Mouse (Mus musculus): ENCODE measurements around the gene Gnmt. TPM values are rescaled to one million over a fixed set of nuclear protein-coding genes. Genes with fewer than 3 reads are reported as not detected.

Gene Gnmt
- polyA plus RNA-seq, 1 experiment from 2014 or later = 2.8 TPM

- Histone ChIP-seq H3K4me3 (replicated peaks) (peak overlapping the region; percentile 98), H3K36me3 (peaks cover 32% of the 10 kb centered on the region), H3K27ac (peak overlapping the region; percentile 80), H3K4me2 (peak overlapping the region; percentile 94), H3K9ac (peak overlapping the region; percentile 95), H3K9me3 (replicated peaks) (no peaks in the 10 kb centered on the region), H3K27me3 (no peaks in the 10 kb centered on the region), H3K4me1 (peaks cover 19% of the 10 kb centered on the region)
- peak; percentile 67 for ATAC-seq (replicated peaks; ENCODE audit: low FRiP score)
- WGBS = under 1% methylated on average over 76 of the region's 76 CpGs
Observed at GRCm38 (mm10) chr17:46711612-46712271, 17.2 kb downstream of the Gnmt start.

GRCm38 (mm10) chr17:46710959-46711597, 17.9 kb downstream of the Gnmt start, which contains the start of gene Pex6:
Gene Pex6 (plus strand): TSS chr17:46711463.
- peak within 1 kb of the TSS; percentile 98 for H3K4me3 ChIP-seq (replicated peaks)
- H3K27ac ChIP-seq = peak within 1 kb of the TSS; percentile 80
- peaks cover 26% of the 10 kb centered on the region for H3K36me3 ChIP-seq
- H3K4me2 ChIP-seq = peak within 1 kb of the TSS; percentile 94
- H3K9ac ChIP-seq = peak within 1 kb of the TSS; percentile 95
- no peaks in the 10 kb centered on the region for H3K9me3 ChIP-seq (replicated peaks)
- ATAC-seq (replicated peaks; ENCODE audit: low FRiP score) = peak; percentile 88
- H3K4me1 ChIP-seq = peaks cover 20% of the 10 kb centered on the region
- H3K27me3 ChIP-seq = no peaks in the 10 kb centered on the region
- WGBS = 7% methylated on average over 36 of the region's 36 CpGs

- Histone ChIP-seq H3K36me3 (no peaks in the 10 kb centered on the region), H3K27me3 (no peaks in the 10 kb centered on the region), H3K27ac (no peak overlapping the region), H3K9me3 (replicated peaks) (no peaks in the 10 kb centered on the region), H3K4me1 (peaks cover 41% of the 10 kb centered on the region), H3K9ac (no peak overlapping the region), H3K4me2 (no peak overlapping the region), H3K4me3 (replicated peaks) (no peak overlapping the region)
- WGBS = 91% methylated on average over 14 of the region's 14 CpGs
- ATAC-seq (replicated peaks; ENCODE audit: low FRiP score) = no peak
Observed at GRCm38 (mm10) chr17:46706375-46707089, 22.4 kb downstream of the Gnmt start.

- under 1% methylated on average over 48 of the region's 48 CpGs for WGBS
- peak; percentile 97 for ATAC-seq (replicated peaks; ENCODE audit: low FRiP score)
- peak within 1 kb of the TSS; percentile 94 for H3K9ac ChIP-seq
- H3K27me3 ChIP-seq = no peaks in the 10 kb centered on the region
- H3K4me1 ChIP-seq = peaks cover 40% of the 10 kb centered on the region
- H3K9me3 ChIP-seq (replicated peaks) = no peaks in the 10 kb centered on the region
- peak within 1 kb of the TSS; percentile 98 for H3K27ac ChIP-seq
- peak within 1 kb of the TSS; percentile 93 for H3K4me3 ChIP-seq (replicated peaks)
- H3K4me2 ChIP-seq = peak within 1 kb of the TSS; percentile 78
- 0 out of 2 replicates have a peak, but pooled peaks cover 7% of the 10 kb centered on the region for H3K36me3 ChIP-seq
Observed at GRCm38 (mm10) chr17:46704887-46705835, 23.8 kb downstream of the Gnmt start, which contains the start of gene Ppp2r5d. Gene Ppp2r5d (minus strand): TSS chr17:46705111.

- H3K27ac ChIP-seq = peak overlapping the region; percentile 98
- ATAC-seq (replicated peaks; ENCODE audit: low FRiP score) = peak; percentile 89
- WGBS = 5% methylated on average over 39 of the region's 41 CpGs
Observed at GRCm38 (mm10) chr17:46703971-46704886, 24.7 kb downstream of the Gnmt start.

GRCm38 (mm10) chr17:46702506-46702905, 26.5 kb downstream of the Gnmt start:
- no peak for ATAC-seq (replicated peaks; ENCODE audit: low FRiP score)

More at GRCm38 (mm10) chr17:46703971-46704886, 24.7 kb downstream of the Gnmt start:
- peak overlapping the region; percentile 78 for H3K4me2 ChIP-seq
- peaks cover 15% of the 10 kb centered on the region for H3K36me3 ChIP-seq
- H3K4me3 ChIP-seq (replicated peaks) = peak overlapping the region; percentile 93
- H3K9ac ChIP-seq = peak overlapping the region; percentile 94
- peaks cover 40% of the 10 kb centered on the region for H3K4me1 ChIP-seq
- no peaks in the 10 kb centered on the region for H3K27me3 ChIP-seq
- no peaks in the 10 kb centered on the region for H3K9me3 ChIP-seq (replicated peaks)

GRCm38 (mm10) chr17:46702100-46702499, 26.9 kb downstream of the Gnmt start:
- H3K4me1 ChIP-seq = peaks cover 40% of the 10 kb centered on the region
- 79% methylated on average over 12 of the region's 12 CpGs for WGBS
- no peak for ATAC-seq (replicated peaks; ENCODE audit: low FRiP score)
- peak overlapping the region; percentile 31; the same call in 1 of the 2 replicates for H3K9ac ChIP-seq
- 0 out of 2 replicates have a peak overlapping the region, but pooled peaks have one; percentile 93 for H3K4me3 ChIP-seq (replicated peaks)
- H3K27ac ChIP-seq = peak overlapping the region; percentile 18; the same call in 1 of the 2 replicates
- no peak overlapping the region for H3K4me2 ChIP-seq
- no peaks in the 10 kb centered on the region for H3K27me3 ChIP-seq
- H3K36me3 ChIP-seq = peaks cover 35% of the 10 kb centered on the region
- no peaks in the 10 kb centered on the region for H3K9me3 ChIP-seq (replicated peaks)

More at GRCm38 (mm10) chr17:46702506-46702905, 26.5 kb downstream of the Gnmt start:
- H3K4me1 ChIP-seq = peaks cover 40% of the 10 kb centered on the region
- H3K27me3 ChIP-seq = no peaks in the 10 kb centered on the region
- H3K4me3 ChIP-seq (replicated peaks) = peak overlapping the region; percentile 93
- WGBS = 80% methylated on average over 5 of the region's 5 CpGs
- peak overlapping the region; percentile 18; the same call in 1 of the 2 replicates for H3K27ac ChIP-seq
- peak overlapping the region; percentile 78 for H3K4me2 ChIP-seq
- peaks cover 31% of the 10 kb centered on the region for H3K36me3 ChIP-seq
- peak overlapping the region; percentile 94; the same call in 1 of the 2 replicates for H3K9ac ChIP-seq
- H3K9me3 ChIP-seq (replicated peaks) = no peaks in the 10 kb centered on the region

GRCm38 (mm10) chr17:46701489-46701888, 27.5 kb downstream of the Gnmt start:
- Histone ChIP-seq H3K9ac (0 out of 2 replicates have a peak overlapping the region, but pooled peaks have one; percentile 7), H3K27ac (no peak overlapping the region), H3K9me3 (replicated peaks) (no peaks in the 10 kb centered on the region), H3K27me3 (no peaks in the 10 kb centered on the region), H3K4me3 (replicated peaks) (no peak overlapping the region), H3K36me3 (peaks cover 39% of the 10 kb centered on the region), H3K4me1 (peaks cover 40% of the 10 kb centered on the region), H3K4me2 (0 out of 2 replicates have a peak overlapping the region, but pooled peaks have one; percentile 24)
- 77% methylated on average over 12 of the region's 12 CpGs for WGBS
- no peak for ATAC-seq (replicated peaks; ENCODE audit: low FRiP score)

- H3K4me2 ChIP-seq = no peak overlapping the region
- 85% methylated on average over 3 of the region's 3 CpGs for WGBS
- H3K9me3 ChIP-seq (replicated peaks) = no peaks in the 10 kb centered on the region
- H3K9ac ChIP-seq = no peak overlapping the region
- no peak overlapping the region for H3K27ac ChIP-seq
- peaks cover 50% of the 10 kb centered on the region for H3K36me3 ChIP-seq
- no peak for ATAC-seq (replicated peaks; ENCODE audit: low FRiP score)
- no peaks in the 10 kb centered on the region for H3K27me3 ChIP-seq
- no peak overlapping the region for H3K4me3 ChIP-seq (replicated peaks)
- H3K4me1 ChIP-seq = peaks cover 29% of the 10 kb centered on the region
Observed at GRCm38 (mm10) chr17:46699912-46700311, 29.1 kb downstream of the Gnmt start.

- WGBS = 46% methylated on average over 5 of the region's 5 CpGs
- H3K36me3 ChIP-seq = peaks cover 53% of the 10 kb centered on the region
- no peaks in the 10 kb centered on the region for H3K27me3 ChIP-seq
- no peak overlapping the region for H3K27ac ChIP-seq
- H3K4me3 ChIP-seq (replicated peaks) = no peak overlapping the region
- ATAC-seq (replicated peaks; ENCODE audit: low FRiP score) = no peak
- no peak overlapping the region for H3K9ac ChIP-seq
- H3K4me2 ChIP-seq = no peak overlapping the region
- peaks cover 29% of the 10 kb centered on the region for H3K4me1 ChIP-seq
- no peaks in the 10 kb centered on the region for H3K9me3 ChIP-seq (replicated peaks)
Observed at GRCm38 (mm10) chr17:46699245-46699644, 29.7 kb downstream of the Gnmt start.

Measured in kidney, embryonic 15.5 days (tissue).